Mouse (Mus musculus) MEL (cell line): ENCODE measurements at regions not wholly inside any gene's neighbourhood (a gene's known extent, or its start where the extent isn't known, plus 50 kb on each side); places are given as distances from the start of the nearest gene placed in this dataset.

Experiments used
- DNase-seq: peaks from one replicate; pipeline ENCODE4 v3.0.0; 2011; ENCODE audit warnings: low read depth, low spot score
- H3K27ac ChIP-seq: 2 replicates; pipeline ENCODE4 v1.5.1; 2012; ENCODE audit warnings: low read depth, mild to moderate bottlenecking, control low read depth, low read length, moderate library complexity; ENCODE audit not compliant: control insufficient read depth
- H3K27me3 ChIP-seq, 2 experiments: fragments of 150-350 bp in 1 of 2; sonication (generic) in 1 of 2; 2 replicates each; pipeline ENCODE4 v1.6.1; 2012; ENCODE audit warnings: low read length in 2 of 2, mild to moderate bottlenecking in 2 of 2, improper control_type of control experiment in 1 of 2, moderate library complexity in 1 of 2; ENCODE audit not compliant: insufficient read depth in 2 of 2, control insufficient read depth in 1 of 2
- H3K36me3 ChIP-seq, 2 experiments: 2 replicates each; pipeline ENCODE4 v1.6.1; 2012 to 2014; ENCODE audit warnings: low read length in 2 of 2, improper control_type of control experiment in 1 of 2, inconsistent platforms in 1 of 2, mild to moderate bottlenecking in 1 of 2; ENCODE audit not compliant: insufficient read depth in 2 of 2, control insufficient read depth in 1 of 2
- H3K4me1 ChIP-seq, 2 experiments: fragments of 150-350 bp in 1 of 2; sonication (generic) in 1 of 2; 2 replicates each; pipeline ENCODE4 v1.6.1; 2012; ENCODE audit warnings: low read length in 2 of 2, improper control_type of control experiment in 1 of 2, mild to moderate bottlenecking in 1 of 2; ENCODE audit not compliant: insufficient read depth in 2 of 2, control insufficient read depth in 1 of 2
- H3K4me3 ChIP-seq, 2 experiments: fragments of 150-350 bp in 1 of 2; sonication (generic) in 1 of 2; 2 replicates each; pipeline ENCODE4 v1.5.1; 2012; ENCODE audit warnings: low read depth in 2 of 2, low read length in 2 of 2, mild to moderate bottlenecking in 2 of 2, moderate library complexity in 2 of 2, control low read depth in 1 of 2, improper control_type of control experiment in 1 of 2; ENCODE audit not compliant: control insufficient read depth in 1 of 2, insufficient read depth in 1 of 2
- H3K79me2 ChIP-seq: 2 replicates; pipeline ENCODE4 v1.6.1; 2012; ENCODE audit warnings: mild to moderate bottlenecking, low read length, moderate library complexity; ENCODE audit not compliant: control insufficient read depth, poor library complexity, insufficient read depth
- H3K9ac ChIP-seq: 2 replicates; pipeline ENCODE4 v1.6.1; 2012; ENCODE audit warnings: low read depth, mild to moderate bottlenecking, control low read depth, low read length, moderate library complexity; ENCODE audit not compliant: control insufficient read depth, poor library complexity, severe bottlenecking
- H3K9me3 ChIP-seq: fragments of 150-350 bp; sonication (generic); replicated peaks from 2 replicates; pipeline ENCODE4 v1.6.1; 2012; ENCODE audit warnings: mild to moderate bottlenecking, low read length, improper control_type of control experiment, moderate library complexity; ENCODE audit not compliant: insufficient read depth
- CHD1 ChIP-seq: IDR thresholded peaks from 2 replicates; pipeline ENCODE4 v1.6.1; 2012; ENCODE audit warnings: low read depth, mild to moderate bottlenecking, inconsistent platforms, low read length, improper control_type of control experiment
- CTCF ChIP-seq, 3 experiments: IDR thresholded peaks in 2 of 3; conservative IDR thresholded peaks in 1 of 3; 2 replicates each; pipeline ENCODE4 v1.5.1; 2011 to 2012; ENCODE audit warnings: low read length in 3 of 3, low read depth in 2 of 3, mild to moderate bottlenecking in 2 of 3, improper control_type of control experiment in 1 of 3, inconsistent platforms in 1 of 3, mixed read lengths in 1 of 3, moderate library complexity in 1 of 3; ENCODE audit not compliant: control insufficient read depth in 1 of 3, insufficient read depth in 1 of 3, poor library complexity in 1 of 3, severe bottlenecking in 1 of 3
- E2F4 ChIP-seq: IDR thresholded peaks from 2 replicates; pipeline ENCODE4 v1.6.1; 2011; ENCODE audit warnings: low read depth, low read length, improper control_type of control experiment, borderline replicate concordance
- ELF1 ChIP-seq: IDR thresholded peaks from 2 replicates; pipeline ENCODE4 v1.6.1; 2014; ENCODE audit warnings: low read depth, mild to moderate bottlenecking, inconsistent platforms, low read length, improper control_type of control experiment, moderate library complexity
- EP300 ChIP-seq, 2 experiments: IDR thresholded peaks; 2 replicates each; pipeline ENCODE4 v1.6.1; 2011; ENCODE audit warnings: improper control_type of control experiment in 2 of 2, low read length in 2 of 2, low read depth in 1 of 2, mild to moderate bottlenecking in 1 of 2
- ETS1 ChIP-seq: IDR thresholded peaks from 2 replicates; pipeline ENCODE4 v1.6.1; 2012; ENCODE audit warnings: low read depth, mild to moderate bottlenecking, inconsistent platforms, low read length, improper control_type of control experiment, moderate library complexity
- GABPA ChIP-seq: IDR thresholded peaks from 2 replicates; pipeline ENCODE4 v1.6.1; 2012; ENCODE audit warnings: low read depth, mild to moderate bottlenecking, inconsistent platforms, low read length, improper control_type of control experiment, moderate library complexity
- GATA1 ChIP-seq: IDR thresholded peaks from 2 replicates; pipeline ENCODE4 v1.6.1; 2011; ENCODE audit warnings: low read depth, low read length, improper control_type of control experiment
- HCFC1 ChIP-seq: IDR thresholded peaks from 2 replicates; pipeline ENCODE4 v1.6.1; 2012; ENCODE audit warnings: low read depth, mild to moderate bottlenecking, inconsistent platforms, low read length, improper control_type of control experiment, moderate library complexity
- KAT2A ChIP-seq: conservative IDR thresholded peaks from 2 replicates; pipeline ENCODE4 v1.6.1; 2012; ENCODE audit warnings: low read depth, low read length, improper control_type of control experiment, inconsistent platforms
- MAFK ChIP-seq: IDR thresholded peaks from 2 replicates; pipeline ENCODE4 v1.6.1; 2011; ENCODE audit warnings: low read depth, mild to moderate bottlenecking, low read length, improper control_type of control experiment, borderline replicate concordance
- MAX ChIP-seq: IDR thresholded peaks from 2 replicates; pipeline ENCODE4 v1.6.1; 2011; ENCODE audit warnings: low read length, improper control_type of control experiment
- MAZ ChIP-seq: IDR thresholded peaks from 2 replicates; pipeline ENCODE4 v1.6.1; 2012; ENCODE audit warnings: low read depth, mild to moderate bottlenecking, inconsistent platforms, low read length, improper control_type of control experiment
- MEF2A ChIP-seq: IDR thresholded peaks from 2 replicates; pipeline ENCODE4 v1.6.1; 2014; ENCODE audit warnings: low read depth, mild to moderate bottlenecking, inconsistent platforms, low read length, improper control_type of control experiment; ENCODE audit not compliant: poor library complexity, insufficient replicate concordance, severe bottlenecking; ENCODE audit errors: extremely low read depth
- MXI1 ChIP-seq: IDR thresholded peaks from 2 replicates; pipeline ENCODE4 v1.6.1; 2011; ENCODE audit warnings: mild to moderate bottlenecking, low read depth, low read length, improper control_type of control experiment
- MYC ChIP-seq: IDR thresholded peaks from 2 replicates; pipeline ENCODE4 v1.6.1; 2011; ENCODE audit warnings: low read depth, mild to moderate bottlenecking, low read length, improper control_type of control experiment, moderate library complexity
- NELFE ChIP-seq: IDR thresholded peaks from 2 replicates; pipeline ENCODE4 v1.6.1; 2011; ENCODE audit warnings: low read depth, low read length, improper control_type of control experiment
- NRF1 ChIP-seq: IDR thresholded peaks from 2 replicates; pipeline ENCODE4 v1.6.1; 2014; ENCODE audit warnings: low read depth, mild to moderate bottlenecking, inconsistent platforms, low read length, improper control_type of control experiment, moderate library complexity; ENCODE audit not compliant: poor library complexity, insufficient read depth, severe bottlenecking
- POLR2AphosphoS2 ChIP-seq: IDR thresholded peaks from 2 replicates; pipeline ENCODE4 v1.6.1; 2011; ENCODE audit warnings: low read length, improper control_type of control experiment
- POLR2AphosphoS5 ChIP-seq: IDR thresholded peaks from 2 replicates; pipeline ENCODE4 v1.6.1; 2012; ENCODE audit warnings: low read depth, borderline replicate concordance, mild to moderate bottlenecking, inconsistent platforms, low read length, moderate library complexity, mixed read lengths
- RAD21 ChIP-seq: IDR thresholded peaks from 2 replicates; pipeline ENCODE4 v1.6.1; 2011; ENCODE audit warnings: mild to moderate bottlenecking, low read depth, low read length, improper control_type of control experiment
- RCOR1 ChIP-seq: IDR thresholded peaks from 2 replicates; pipeline ENCODE4 v1.6.1; 2012; ENCODE audit warnings: low read depth, mild to moderate bottlenecking, inconsistent platforms, low read length, improper control_type of control experiment
- SIN3A ChIP-seq: IDR thresholded peaks from 2 replicates; pipeline ENCODE4 v1.6.1; 2012; ENCODE audit warnings: low read length, improper control_type of control experiment, inconsistent platforms
- SMC3 ChIP-seq: IDR thresholded peaks from 2 replicates; pipeline ENCODE4 v1.6.1; 2011; ENCODE audit warnings: low read depth, low read length, improper control_type of control experiment
- TBP ChIP-seq: IDR thresholded peaks from 2 replicates; pipeline ENCODE4 v1.8.0; 2011; ENCODE audit warnings: low read depth, low read length, improper control_type of control experiment
- TCF12 ChIP-seq: IDR thresholded peaks from 2 replicates; pipeline ENCODE4 v1.6.1; 2014; ENCODE audit warnings: low read depth, mild to moderate bottlenecking, inconsistent platforms, low read length, improper control_type of control experiment, moderate library complexity
- UBTF ChIP-seq: IDR thresholded peaks from 2 replicates; pipeline ENCODE4 v1.6.1; 2012; ENCODE audit warnings: low read depth, mild to moderate bottlenecking, inconsistent platforms, low read length, improper control_type of control experiment, moderate library complexity, borderline replicate concordance; ENCODE audit not compliant: insufficient read depth
- ZC3H11A ChIP-seq: IDR thresholded peaks from 2 replicates; pipeline ENCODE4 v1.6.1; 2012; ENCODE audit warnings: low read depth, mild to moderate bottlenecking, inconsistent platforms, low read length, improper control_type of control experiment
- ZNF384 ChIP-seq: IDR thresholded peaks from 2 replicates; pipeline ENCODE4 v1.6.1; 2012; ENCODE audit warnings: low read depth, mild to moderate bottlenecking, inconsistent platforms, low read length, improper control_type of control experiment

DNA sequence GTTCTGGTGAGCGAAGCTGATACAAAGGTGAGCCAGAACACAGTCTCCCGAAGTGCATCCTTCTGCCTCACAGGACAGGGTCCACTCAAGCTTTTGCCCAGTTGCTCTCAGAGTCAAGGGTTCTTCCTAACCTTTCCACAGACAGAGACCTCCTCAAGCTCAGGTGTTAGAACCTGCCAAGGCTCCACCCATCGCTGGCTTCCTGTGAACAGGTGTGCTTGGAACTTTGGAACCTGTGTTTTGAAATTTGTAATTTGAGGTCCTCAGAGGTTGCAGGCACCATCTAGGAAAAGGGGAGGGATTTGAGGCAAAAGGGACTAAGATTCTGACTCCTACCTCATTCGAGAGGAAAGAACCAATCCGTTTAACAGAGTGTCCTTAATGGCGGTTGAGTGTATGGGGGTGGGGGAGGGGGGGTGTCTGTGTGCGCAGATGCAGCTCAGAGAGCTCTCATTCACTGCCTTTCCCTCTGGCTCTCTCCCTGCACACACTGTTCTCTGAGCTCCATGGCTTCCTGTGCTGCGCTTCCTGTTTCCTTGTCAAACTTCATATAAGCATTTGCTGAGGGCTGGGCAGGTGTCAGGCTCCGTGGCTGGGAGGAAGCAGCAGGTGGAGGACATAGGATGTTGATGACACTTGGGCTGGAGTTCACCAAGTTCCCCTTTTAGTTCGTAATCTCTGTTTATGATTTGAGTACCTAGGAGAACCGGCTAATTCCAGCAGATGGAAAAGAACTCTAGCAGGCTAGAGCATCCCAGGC lies 195.8 kb downstream of the Pten start:
- H3K36me3 ChIP-seq = peaks cover 0 to 40% of the 10 kb centered on the region in 2 experiments; a peak in 2 of 4 replicates
- H3K4me1 ChIP-seq = peaks cover 18 to 52% of the 10 kb centered on the region in 2 experiments
- H3K79me2 ChIP-seq = no peaks in the 10 kb centered on the region
- peak; percentile 65 for DNase-seq
- no peak overlapping the region for H3K27ac ChIP-seq
- H3K27me3 ChIP-seq = no peaks in the 10 kb centered on the region
- H3K4me3 ChIP-seq = no peak overlapping the region
- 0 out of 2 replicates have a peak, but pooled peaks have one; percentile 17 for TF ChIP-seq SIN3A
- 0 out of 2 replicates have a peak, but pooled peaks have one; percentile 22 for TF ChIP-seq ELF1
- TF ChIP-seq MXI1 = no peak
- peak in 1 of 2 experiments; percentile 23; a peak in 1 of 4 replicates for TF ChIP-seq EP300 (IDR thresholded peaks at IDR 0.05; ENCODE audit: low read depth in 1 of 2, low read length in 2 of 2)
- peak; percentile 32; the same call in 1 of the 2 replicates for TF ChIP-seq ETS1
- no peak overlapping the region for H3K9ac ChIP-seq
- H3K9me3 ChIP-seq = no peaks in the 10 kb centered on the region

- H3K4me3 ChIP-seq = no peak overlapping the region
- DNase-seq = peak; percentile 74
- no peak overlapping the region for H3K9ac ChIP-seq
- no peak overlapping the region for H3K27ac ChIP-seq
- peaks cover 0 to 40% of the 10 kb centered on the region in 2 experiments; a peak in 2 of 4 replicates for H3K36me3 ChIP-seq
- H3K4me1 ChIP-seq = peaks cover 18 to 62% of the 10 kb centered on the region in 2 experiments
- no peaks in the 10 kb centered on the region for H3K9me3 ChIP-seq
- H3K27me3 ChIP-seq = no peaks in the 10 kb centered on the region
- no peaks in the 10 kb centered on the region for H3K79me2 ChIP-seq
- TF ChIP-seq TBP = no peak
- TF ChIP-seq ELF1 = no peak
- TF ChIP-seq KAT2A = no peak
- no peak for TF ChIP-seq CHD1
- TF ChIP-seq POLR2AphosphoS5 = no peak
- TF ChIP-seq CTCF (IDR thresholded peaks at IDR 0.05 in 2 of 3, conservative IDR thresholded peaks at IDR 0.05 in 1 of 3; ENCODE audit: control insufficient read depth in 1 of 3, insufficient read depth in 1 of 3, low read depth in 2 of 3, low read length in 3 of 3, poor library complexity in 1 of 3, severe bottlenecking in 1 of 3) = peak; percentile 42 to 67 (median 48)
- TF ChIP-seq GATA1 = no peak
- TF ChIP-seq SIN3A = 0 out of 2 replicates have a peak, but pooled peaks have one; percentile 29
- no peak for TF ChIP-seq MAX
- TF ChIP-seq TCF12 = no peak
- no peak for TF ChIP-seq MEF2A
- no peak for TF ChIP-seq NRF1
- TF ChIP-seq SMC3 = peak; percentile 77
- TF ChIP-seq ZNF384 = no peak
- no peak for TF ChIP-seq RCOR1
- no peak for TF ChIP-seq HCFC1
- no peak for TF ChIP-seq UBTF
- no peak for TF ChIP-seq MAFK
- no peak for TF ChIP-seq E2F4
- TF ChIP-seq POLR2AphosphoS2 = no peak
- TF ChIP-seq RAD21 = peak; percentile 52
- peak; percentile 41; the same call in 1 of the 2 replicates for TF ChIP-seq ETS1
- no peak for TF ChIP-seq NELFE
- no peak for TF ChIP-seq GABPA
- TF ChIP-seq MAZ = peak; percentile 56; the same call in 1 of the 2 replicates
- TF ChIP-seq MYC = no peak
- TF ChIP-seq ZC3H11A = peak; percentile 50
Measured at GRCm38 (mm10) chr19:32954001-32954605, 196.8 kb downstream of the Pten start.
